Mouse (Mus musculus) fat pad, adult 2 months (tissue): Measurements from ENCODE around the gene Itga8.
A peak's percentile ranks its signal among the peaks of the same experiment; 100 is the strongest.

Source experiments
- DNase-seq: peaks from one replicate; pipeline ENCODE4 v3.0.0-alpha.2; 2011; ENCODE audit warnings: low read depth, low spot score; ENCODE audit errors: extremely low read depth

Itga8 gene

DNA sequence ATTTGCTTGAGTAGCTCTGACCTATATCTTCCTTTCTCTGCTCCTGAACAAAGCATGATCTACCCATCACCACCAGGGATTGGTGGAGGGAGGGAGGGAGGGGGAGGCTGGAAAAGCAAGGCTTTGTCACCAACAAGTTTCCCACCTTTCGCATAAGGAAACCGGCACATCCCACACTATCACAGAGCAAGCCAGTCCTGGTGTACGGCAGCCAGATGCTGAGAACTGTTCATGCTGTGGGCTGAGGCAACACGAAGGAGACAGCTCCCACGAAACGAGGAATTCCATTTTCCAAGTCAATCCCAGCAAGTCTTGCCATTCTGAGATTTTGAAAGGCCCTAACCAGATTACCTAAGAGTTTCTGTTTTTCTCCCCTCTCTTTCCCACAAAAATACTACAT lies 6.6 kb downstream of the Itga8 start:
- no peak for DNase-seq

DNA sequence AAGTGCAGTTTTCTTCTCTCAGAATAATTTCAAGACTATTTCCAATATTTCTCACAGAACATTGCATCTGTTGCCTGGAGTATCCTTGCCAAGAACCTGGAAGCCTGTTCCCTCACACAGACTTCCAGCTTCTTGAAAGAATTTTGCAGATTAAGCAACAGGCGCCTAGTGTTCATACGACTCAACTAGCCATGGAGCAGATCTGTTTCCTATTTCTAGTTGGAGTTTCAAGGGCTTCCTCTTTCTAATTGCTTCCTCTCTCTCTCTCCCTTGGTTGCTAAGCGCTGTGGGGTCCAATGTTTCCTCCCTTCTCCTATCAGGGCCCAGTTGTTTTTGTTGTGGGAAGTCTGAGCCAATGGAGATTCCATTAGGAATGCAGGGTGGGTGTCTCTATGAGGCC lies 7.7 kb downstream of the Itga8 start:
- DNase-seq = no peak

DNA sequence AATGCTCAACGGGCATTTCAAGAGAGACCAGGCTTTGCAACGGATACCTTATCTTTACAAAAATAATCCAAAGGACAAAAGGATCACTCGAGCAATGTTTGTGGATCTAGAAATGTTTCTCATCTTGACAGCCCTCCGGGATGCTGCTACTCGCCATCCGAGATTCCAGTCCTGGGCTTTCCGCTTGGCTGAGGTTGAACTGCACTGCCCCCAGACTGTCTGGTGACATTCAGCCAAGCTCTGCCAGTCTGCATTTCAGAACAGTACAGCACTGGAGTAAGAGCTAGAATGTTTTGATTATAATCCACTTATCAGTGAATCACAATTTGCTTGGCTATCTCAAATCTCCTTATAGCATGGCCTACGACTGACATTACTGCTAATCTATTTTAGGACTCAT lies 8.3 kb downstream of the Itga8 start:
- DNase-seq = no peak

DNA sequence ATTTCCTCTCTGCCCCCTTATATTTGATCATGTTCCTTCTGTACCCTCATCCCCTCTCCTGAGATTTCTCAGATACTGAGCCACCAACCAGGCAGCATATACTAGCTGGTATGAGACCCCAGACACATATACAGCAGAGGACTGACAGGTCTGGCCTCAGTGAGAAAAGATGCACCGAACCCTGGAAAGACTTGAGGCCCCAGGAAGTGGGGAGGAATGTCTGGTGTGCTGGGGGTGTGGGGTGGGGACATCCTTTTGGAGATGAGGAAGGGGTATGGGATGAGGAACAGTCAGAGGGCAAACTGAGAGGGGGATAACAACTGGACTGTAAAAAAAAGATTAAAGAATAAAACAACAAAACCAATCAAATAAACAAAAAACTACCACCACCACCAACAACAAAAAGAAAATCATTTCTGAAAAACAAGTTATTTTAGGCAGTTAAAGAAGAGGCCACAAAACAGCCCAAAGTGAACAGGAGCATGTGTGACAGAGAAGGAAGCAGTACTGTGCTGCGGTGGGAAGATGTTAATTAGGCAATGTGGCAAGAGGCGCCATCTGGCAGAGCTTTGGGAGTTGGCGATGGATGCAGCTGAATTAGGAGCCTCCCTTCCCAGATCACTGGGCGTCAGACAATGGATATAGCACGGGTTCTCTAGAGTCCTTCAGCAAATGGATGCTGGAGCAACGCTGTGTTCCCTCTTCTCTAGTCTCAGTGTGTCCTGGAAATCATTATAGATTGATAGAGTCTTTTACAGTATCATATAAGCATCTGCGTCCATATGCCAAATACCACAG lies 9.5 kb downstream of the Itga8 start:
- DNase-seq = no peak

DNA sequence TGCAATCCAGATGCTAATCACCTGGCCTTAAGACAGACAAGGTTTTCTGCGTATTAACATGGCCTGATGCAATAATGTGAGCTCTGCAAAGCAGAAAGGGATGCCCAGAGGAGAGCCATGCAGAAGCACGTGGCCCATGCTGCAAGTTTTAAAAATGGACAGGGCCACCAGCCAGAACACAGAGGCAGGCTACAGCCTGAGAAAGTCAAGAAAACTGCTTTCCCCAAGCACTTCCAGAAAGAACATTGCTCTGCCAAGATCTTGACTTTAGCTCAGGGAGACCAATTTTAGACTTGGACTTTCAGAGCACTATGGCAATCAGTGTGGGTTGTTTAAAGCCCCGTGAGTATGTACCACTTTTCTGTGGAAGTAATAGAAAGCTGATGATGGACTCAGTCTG lies 11.5 kb downstream of the Itga8 start:
- DNase-seq = no peak

DNA sequence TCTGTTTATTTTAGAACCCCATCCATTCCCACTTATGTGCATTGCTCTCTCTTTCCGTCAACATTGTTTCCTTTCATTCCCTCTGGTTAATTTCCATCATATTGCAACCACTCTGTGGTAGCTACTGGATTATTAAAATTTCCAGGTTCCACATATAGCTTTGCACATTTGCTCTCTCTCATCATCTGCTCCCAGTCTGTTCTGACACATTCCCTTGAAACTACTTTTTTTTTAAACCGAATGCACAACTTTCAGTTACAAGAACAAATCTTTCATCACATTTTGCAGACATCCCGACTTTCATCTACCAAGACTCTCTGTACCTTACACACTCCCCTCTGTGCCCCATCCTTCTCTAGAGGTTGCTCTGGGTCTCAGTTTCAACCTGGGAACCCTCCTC lies 13.9 kb downstream of the Itga8 start:
- no peak for DNase-seq

DNA sequence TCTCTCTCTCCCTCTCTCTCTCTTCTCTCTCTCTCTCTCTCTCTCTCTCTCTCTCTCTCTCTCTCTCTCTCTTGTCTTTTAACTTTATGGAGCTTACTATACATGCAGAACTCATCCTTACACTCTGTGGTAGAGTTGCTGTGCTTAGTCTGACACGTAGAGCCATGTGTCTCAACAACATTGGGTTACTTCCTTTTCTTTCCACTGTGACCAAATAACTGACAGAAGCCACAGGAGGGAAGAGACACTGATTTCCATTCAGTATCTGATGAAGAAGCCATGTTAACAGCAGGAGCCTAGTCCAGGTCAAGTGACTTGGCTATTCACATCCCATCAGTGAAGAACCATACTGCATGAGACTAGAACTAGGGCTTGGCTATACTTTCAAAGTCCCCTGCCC lies 21.1 kb downstream of the Itga8 start:
- no peak for DNase-seq

DNA sequence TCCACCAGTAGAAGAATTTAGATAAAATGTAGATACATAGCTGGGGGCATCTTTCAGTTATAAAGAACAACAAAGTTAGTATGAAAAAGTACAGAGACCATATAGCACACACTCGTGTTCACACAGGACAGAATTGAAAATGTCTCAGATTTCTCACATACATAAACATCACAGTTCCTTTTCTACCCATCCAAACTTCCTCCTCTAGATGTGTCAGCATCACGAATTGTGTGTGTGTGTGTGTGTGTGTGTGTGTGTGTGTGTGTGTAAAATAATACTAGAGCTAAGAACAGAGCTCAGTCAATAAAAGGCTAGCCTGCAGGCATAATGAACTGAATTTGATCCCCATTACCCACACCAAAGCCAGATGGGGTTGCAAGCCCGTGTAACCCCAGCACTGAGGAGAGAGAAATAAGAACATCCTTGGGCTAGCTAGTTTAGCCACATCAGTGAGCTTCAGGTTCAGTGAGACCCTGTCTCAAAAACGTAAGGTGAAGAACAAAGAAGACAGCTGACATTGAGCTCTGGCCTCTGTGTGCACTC lies 22.6 kb downstream of the Itga8 start:
- DNase-seq = no peak

DNA sequence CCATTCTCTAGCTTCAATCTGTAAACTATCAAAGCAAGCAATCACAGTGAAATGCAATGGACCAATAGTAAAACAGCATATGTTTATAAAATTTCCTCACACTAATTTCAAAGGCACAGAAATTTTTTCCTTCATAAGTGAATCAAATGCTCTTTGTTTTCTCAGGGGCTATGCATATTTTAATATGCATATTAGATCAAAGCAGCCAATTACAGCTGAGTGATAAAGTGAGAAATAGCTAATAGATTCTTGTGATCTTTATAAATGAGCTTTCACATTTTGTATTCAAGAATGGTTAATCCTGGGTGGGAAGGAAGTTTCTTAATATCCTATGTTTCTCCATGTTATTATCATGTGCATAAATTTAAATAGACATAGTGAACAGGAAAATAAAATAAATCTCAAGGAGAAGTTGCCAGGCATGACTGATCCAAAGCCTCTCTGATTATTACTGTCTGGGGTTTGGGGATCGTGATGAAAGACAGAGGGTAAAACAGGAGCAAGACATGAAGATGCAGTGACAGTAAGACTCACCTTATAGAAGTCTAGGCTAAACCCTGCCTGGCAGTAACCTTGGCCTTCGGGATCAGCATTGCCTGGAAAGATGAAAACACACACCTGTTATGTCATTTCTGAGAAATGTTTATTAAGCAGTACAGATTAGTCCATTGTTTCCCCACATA lies 44.9 kb downstream of the Itga8 start:
- no peak for DNase-seq

DNA sequence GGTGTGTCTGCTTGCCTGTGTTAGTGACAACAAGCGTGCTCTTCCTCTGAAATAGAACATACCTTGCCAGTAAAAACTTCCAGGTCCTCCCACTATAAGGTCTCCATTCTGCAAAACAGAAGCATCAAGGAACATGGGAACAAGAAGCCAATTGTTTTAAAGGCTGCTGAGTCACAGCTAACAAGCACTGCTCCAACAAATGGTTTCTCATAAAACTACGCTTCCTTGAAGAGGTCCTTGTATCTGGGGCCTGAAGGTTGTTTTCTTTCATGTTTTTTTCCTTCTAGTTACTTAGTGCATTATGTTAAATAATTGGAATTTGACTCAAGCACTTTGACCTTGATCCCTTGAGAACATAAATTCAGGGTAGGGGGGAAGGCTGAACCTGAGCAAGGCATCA lies 45.8 kb downstream of the Itga8 start:
- no peak for DNase-seq

DNA sequence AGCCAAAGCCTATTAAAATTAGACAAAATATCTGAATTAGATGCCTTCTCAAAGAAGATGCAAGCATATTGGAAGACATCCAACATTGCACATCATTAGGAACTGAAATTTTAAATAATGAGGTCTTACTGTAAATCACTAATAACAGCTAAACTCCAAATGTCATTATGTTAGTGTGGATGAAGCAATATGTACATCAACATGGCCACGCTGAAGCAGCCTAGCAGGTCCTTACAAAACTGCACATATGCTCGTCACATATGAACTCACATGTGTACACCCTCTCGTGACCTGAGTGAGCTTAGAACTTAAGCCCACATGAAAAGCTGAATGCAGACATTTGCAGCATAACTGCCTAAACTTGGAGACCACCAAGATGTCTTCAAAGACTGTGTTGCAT lies 66.4 kb downstream of the Itga8 start:
- no peak for DNase-seq

DNA sequence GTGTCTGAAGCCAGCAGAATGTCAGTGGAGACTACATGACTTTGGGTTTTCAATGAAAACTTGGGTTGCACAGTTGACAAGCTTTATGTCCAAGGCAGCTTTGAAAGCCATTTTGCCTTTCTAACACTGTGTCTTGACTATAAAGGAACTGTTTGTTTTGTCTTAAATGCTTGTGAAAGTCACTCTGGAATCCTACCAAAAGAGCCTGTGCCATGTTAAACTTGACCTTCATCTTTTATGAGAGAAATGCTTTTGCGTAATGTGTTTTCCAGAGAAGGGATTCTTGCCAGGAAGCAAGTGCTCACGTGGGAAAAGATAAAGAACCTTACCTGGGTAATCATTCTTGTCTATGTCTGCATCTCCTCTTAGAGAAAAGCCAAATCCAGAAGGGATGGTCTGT lies 72.0 kb downstream of the Itga8 start:
- DNase-seq = peak; percentile 90

DNA sequence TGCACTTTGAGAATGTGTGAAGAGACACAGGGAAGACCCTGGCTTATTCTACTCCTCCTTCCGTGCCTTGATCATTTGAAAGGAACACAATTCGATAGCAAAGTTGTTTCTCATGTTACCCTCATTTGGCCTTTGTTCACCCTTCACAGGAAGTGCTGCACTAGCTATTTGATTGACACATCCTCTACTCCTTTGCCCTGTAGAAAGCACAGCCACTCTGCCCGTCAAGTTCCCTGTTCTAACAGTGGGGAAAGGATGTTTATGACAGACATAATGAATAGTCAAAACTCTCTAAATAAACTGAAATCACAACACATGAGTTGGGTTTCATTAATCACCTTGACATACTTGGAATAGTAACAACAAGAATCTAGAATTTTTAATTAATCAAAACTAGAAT lies 73.4 kb downstream of the Itga8 start:
- DNase-seq = no peak

DNA sequence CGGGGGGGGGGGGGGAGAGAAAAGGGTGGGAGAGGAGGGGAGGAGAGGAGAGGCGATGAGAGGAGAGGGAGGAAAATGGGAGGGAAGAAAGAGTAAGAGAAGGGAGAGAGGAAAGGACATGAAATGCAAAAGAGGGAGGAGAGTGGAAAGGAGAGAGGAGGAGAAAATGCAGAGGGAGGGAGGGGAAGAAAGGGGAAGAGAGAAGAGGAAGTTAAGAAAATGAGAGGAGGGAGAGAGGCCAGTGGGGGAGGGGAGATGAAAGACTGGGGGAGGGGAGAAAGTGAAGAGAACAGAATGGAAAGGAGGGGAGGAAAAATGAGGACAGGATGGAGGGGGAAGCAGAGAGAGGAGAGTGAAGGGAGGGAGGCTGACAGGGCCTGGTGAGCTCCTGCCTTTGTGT lies 74.5 kb downstream of the Itga8 start:
- DNase-seq = no peak

DNA sequence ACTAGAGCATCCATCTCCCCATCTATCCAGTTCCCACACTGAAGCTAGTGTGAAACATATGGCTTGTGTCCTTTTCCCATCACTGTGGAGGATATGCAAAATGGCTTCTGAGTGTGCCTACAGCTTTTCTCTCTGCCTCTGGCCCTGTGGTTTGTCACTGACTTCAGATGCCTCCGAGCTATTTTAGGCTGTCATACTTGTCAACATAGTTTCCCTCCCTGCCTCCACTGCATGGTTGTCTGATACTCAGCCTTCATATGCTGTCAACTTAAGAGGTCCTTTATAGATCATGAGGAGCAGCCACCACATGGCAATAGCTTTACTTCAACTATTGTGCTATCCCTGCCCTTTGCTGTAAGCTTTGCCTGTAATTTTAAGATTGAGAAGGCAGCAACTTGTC lies 75.4 kb downstream of the Itga8 start:
- no peak for DNase-seq

DNA sequence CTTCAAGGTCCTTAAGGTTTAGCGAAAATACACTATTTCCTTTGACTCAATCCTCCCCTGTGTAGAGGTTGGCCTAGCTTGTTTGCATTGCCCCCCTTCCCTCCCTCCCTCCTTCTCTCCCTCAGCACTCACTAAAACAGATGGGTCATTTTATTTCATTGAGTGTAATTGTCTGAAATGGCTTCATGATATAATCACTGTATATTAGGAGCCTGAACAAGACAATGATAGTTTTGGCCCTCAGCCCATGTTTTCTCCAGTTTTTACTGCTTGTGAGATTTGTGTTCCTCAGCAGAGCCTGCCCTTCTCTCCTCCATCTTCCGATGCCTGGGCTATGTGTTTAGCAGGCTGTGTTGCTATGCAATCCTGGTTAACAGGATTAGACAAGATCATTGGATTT lies 80.1 kb downstream of the Itga8 start:
- DNase-seq = no peak

DNA sequence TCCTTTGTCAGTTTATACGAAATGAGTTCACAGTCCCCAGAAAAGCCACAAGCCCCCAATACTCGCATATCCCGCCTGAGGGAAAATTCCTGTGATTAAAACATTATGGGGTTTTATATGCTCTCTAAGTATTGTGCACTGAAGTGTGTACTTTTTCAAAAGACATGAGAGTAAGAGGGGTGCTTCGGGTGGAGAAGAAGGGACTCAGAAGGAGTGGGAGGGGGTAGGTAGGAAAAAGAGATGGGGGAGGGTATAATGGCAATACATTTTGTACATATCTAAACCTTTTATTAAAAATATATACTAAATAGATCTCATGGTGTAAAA lies 88.3 kb downstream of the Itga8 start:
- no peak for DNase-seq

DNA sequence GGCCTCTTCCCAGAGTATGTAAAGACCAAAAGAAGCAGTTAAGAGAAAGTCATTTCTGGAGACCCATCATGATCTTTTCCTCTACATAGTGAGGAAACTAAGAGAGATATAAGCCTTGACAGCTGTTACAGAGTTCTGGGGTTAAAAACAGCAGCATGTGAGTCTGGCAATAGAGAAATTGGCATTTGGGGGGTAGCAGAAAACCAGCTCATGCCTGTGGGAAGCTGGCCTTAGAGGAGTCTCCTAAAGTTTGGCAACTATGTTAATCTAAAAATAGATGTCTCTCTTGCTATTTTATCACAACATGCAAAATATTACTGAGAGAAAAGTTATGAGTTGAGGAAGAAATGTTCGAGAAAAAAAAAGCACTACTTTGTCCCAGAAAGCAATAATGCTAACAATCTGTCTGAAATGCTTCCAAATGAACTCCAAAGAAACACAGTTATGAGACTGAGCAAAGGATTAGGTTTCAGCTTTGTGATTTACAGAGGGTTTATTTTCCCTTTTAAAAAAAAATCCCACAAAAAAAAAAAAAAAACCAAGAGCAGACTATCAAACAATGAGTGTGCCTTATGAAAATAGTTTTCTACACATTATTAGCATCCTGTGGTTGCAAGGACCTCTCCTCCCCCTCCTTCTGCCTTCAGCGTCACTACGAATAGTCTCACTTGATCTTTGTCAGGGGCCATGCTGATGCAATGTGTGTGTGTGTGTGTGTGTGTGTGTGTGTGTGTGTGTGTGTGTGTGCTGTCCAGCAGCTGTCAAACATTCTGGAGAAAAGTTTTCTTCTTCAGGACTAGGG lies 88.9 kb downstream of the Itga8 start:
- DNase-seq = no peak

DNA sequence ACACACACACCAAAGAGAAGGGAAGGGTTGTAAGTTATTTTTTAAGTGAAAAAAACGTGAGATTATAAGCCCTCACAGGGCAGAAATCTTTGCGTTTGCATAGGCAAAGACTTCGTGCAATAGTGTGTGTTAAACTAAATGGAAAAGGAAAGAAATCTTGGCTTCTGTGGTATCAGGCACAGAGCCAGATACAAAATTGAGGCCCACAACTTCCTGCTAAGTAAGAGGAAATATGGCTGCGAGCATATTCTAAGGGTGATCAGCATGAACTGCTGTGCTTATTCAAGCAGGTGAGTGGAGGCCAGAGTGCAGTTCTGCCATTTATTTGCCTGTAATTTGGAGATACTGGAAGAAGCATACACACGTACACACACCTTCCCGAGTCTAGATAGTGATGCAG lies 93.6 kb downstream of the Itga8 start:
- DNase-seq = no peak

DNA sequence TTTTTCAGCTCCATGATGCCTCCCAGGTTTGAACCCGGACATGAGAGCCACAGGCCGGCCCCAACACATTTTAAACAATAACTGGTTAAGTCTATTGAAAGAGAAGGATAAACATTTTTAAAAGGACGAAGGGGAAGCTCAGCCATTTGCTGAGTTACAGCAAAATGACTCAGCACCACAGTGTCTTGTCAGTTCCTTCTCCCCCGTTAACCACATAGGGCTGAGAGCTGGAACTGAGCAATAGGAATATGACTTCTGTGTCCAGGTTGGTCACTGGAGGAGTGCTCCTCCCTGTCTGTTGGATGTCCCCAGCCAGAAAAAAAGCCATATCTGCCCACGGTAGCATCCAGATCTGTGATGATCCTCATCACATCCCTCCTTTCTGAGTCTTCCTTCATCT lies 95.4 kb downstream of the Itga8 start:
- no peak for DNase-seq

DNA sequence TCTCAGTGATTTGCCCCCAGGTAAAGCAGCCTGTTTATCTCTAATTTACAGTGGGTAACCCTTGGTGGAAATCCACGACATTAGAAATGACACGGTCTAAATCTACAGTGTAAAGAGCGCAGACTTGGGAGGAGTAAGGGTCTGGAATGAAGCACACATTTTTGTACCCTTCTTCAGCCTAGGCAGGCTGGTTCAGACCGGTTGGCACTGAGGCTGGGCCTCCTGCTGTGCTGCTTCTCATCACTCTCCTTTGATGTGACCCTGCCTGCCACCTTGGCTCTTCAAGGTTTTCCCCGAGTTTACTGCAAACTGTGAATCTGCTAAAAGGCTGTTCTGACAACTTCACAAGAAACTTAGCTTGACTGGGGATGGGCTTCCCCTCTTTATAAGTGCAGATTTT lies 95.8 kb downstream of the Itga8 start:
- DNase-seq = no peak

DNA sequence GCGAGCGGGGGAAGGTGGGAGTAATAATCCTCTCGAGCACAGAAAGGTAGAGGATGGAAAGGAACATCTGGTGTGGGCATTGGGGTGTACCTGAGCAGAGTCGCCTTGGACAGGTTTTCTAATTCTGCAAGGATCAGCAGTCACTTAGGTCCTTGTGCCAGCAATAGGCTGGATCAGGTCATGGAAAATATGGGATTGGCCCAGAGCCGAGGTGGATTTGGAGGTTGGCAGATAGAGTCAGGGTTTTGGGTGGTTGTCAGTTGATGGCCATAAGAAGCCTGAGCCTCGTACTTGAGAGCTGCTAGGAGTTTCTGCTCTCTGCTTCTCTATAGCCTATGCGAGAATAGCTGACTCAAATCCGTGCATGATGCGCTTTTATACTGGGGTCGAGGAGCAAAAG lies 98.5 kb downstream of the Itga8 start:
- no peak for DNase-seq
